Mouse (Mus musculus) hindbrain, embryonic 13.5 days (tissue): ENCODE results near the gene Kif24. TPM values are rescaled to one million over a fixed set of nuclear protein-coding genes. Genes with fewer than 3 reads are reported as not detected.

ENCODE experiments used
- ATAC-seq: fragments of 200-750 bp; cut with Nextera tagmentation; 2 replicates; pipeline ENCODE4 v1.8.0; 2017; ENCODE audit warnings: moderate TSS enrichment; ENCODE audit not compliant: low FRiP score
- H3K27ac ChIP-seq: fragments of 300-500 bp; sonication (generic); 2 replicates; pipeline ENCODE4 v1.5.1; 2015; ENCODE audit warnings: inconsistent platforms, mild to moderate bottlenecking, moderate library complexity
- H3K27me3 ChIP-seq: fragments of 300-500 bp; sonication (generic); 2 replicates; pipeline ENCODE4 v1.6.1; 2015; ENCODE audit warnings: mild to moderate bottlenecking, inconsistent platforms
- H3K36me3 ChIP-seq: fragments of 300-500 bp; sonication (generic); 2 replicates; pipeline ENCODE4 v1.6.1; 2015; ENCODE audit warnings: mild to moderate bottlenecking, inconsistent platforms
- H3K4me1 ChIP-seq: fragments of 300-500 bp; sonication (generic); replicated peaks from 2 replicates; pipeline ENCODE4 v1.6.1; 2015; ENCODE audit warnings: inconsistent platforms
- H3K4me2 ChIP-seq: fragments of 300-500 bp; sonication (generic); 2 replicates; pipeline ENCODE4 v1.6.1; 2015; ENCODE audit warnings: inconsistent platforms, mild to moderate bottlenecking, moderate library complexity
- H3K4me3 ChIP-seq: fragments of 300-500 bp; sonication (generic); 2 replicates; pipeline ENCODE4 v1.5.1; 2015; ENCODE audit warnings: mild to moderate bottlenecking, inconsistent platforms
- H3K9ac ChIP-seq: fragments of 300-500 bp; sonication (generic); 2 replicates; pipeline ENCODE4 v1.6.1; 2015; ENCODE audit warnings: mild to moderate bottlenecking, inconsistent platforms
- H3K9me3 ChIP-seq: fragments of 300-500 bp; sonication (generic); 2 replicates; pipeline ENCODE4 v1.6.1; 2016; ENCODE audit warnings: inconsistent platforms
- WGBS: fragments of 180-500 bp; shearing (Covaris S2); methylation state at CpG from one replicate; pipeline ENCODE4 v1.1.7; 2015; 5-methylcytosine and 5-hydroxymethylcytosine counted together
- polyA plus RNA-seq: library from polyadenylated mRNA; unstranded; fragments of >200 nt; fragmentation: Nextera tagmentation; extraction: Ambion mirVana; gene quantifications from 2 replicates; pipeline ENCODE4 v1.2.1, GENCODE M21; 2015

The Kif24 gene
- polyA plus RNA-seq, 1 experiment from 2014 or later, result 4.6 TPM

GRCm38 (mm10) chr4:41460690-41461089 lies 4.0 kb downstream of the Kif24 start:
- Histone ChIP-seq H3K9me3 (no peaks in the 10 kb centered on the region), H3K9ac (no peak overlapping the region), H3K4me1 (peaks cover 5% of the 10 kb centered on the region), H3K27me3 (no peaks in the 10 kb centered on the region), H3K36me3 (no peaks in the 10 kb centered on the region), H3K4me3 (no peak overlapping the region), H3K27ac (no peak overlapping the region), H3K4me2 (no peak overlapping the region)
- WGBS, result 97% methylated on average over 1 of the region's 1 CpGs
- ATAC-seq, result no peak

GRCm38 (mm10) chr4:41447595-41447994 lies 17.1 kb downstream of the Kif24 start:
- ATAC-seq, result no peak
- Histone ChIP-seq H3K4me2 (no peak overlapping the region), H3K9ac (no peak overlapping the region), H3K4me1 (no peaks in the 10 kb centered on the region), H3K4me3 (no peak overlapping the region), H3K9me3 (no peaks in the 10 kb centered on the region), H3K27ac (no peak overlapping the region), H3K36me3 (no peaks in the 10 kb centered on the region), H3K27me3 (no peaks in the 10 kb centered on the region)
- 94% methylated on average over 3 of the region's 3 CpGs for WGBS

- Histone ChIP-seq H3K27me3 (no peaks in the 10 kb centered on the region), H3K9ac (no peak overlapping the region), H3K36me3 (no peaks in the 10 kb centered on the region; the same call in 1 of the 2 replicates), H3K4me3 (no peak overlapping the region), H3K4me1 (no peaks in the 10 kb centered on the region), H3K27ac (no peak overlapping the region), H3K4me2 (no peak overlapping the region), H3K9me3 (no peaks in the 10 kb centered on the region)
- WGBS, result 76% methylated on average over 4 of the region's 4 CpGs
- ATAC-seq, result no peak
Measured at GRCm38 (mm10) chr4:41442790-41443302, 21.8 kb downstream of the Kif24 start.

GRCm38 (mm10) chr4:41438931-41439330 lies 25.8 kb downstream of the Kif24 start:
- no peak overlapping the region for H3K27ac ChIP-seq
- no peak for ATAC-seq
- 87% methylated on average over 5 of the region's 5 CpGs for WGBS

GRCm38 (mm10) chr4:41416966-41417365 lies 47.7 kb downstream of the Kif24 start:
- Histone ChIP-seq H3K4me2 (no peak overlapping the region), H3K4me1 (no peaks in the 10 kb centered on the region), H3K27me3 (no peaks in the 10 kb centered on the region), H3K4me3 (no peak overlapping the region), H3K27ac (no peak overlapping the region), H3K36me3 (no peaks in the 10 kb centered on the region), H3K9me3 (no peaks in the 10 kb centered on the region), H3K9ac (no peak overlapping the region)
- ATAC-seq, result no peak

More at GRCm38 (mm10) chr4:41438931-41439330, 25.8 kb downstream of the Kif24 start:
- no peaks in the 10 kb centered on the region for H3K9me3 ChIP-seq
- H3K4me3 ChIP-seq, result no peak overlapping the region
- no peaks in the 10 kb centered on the region; the same call in 1 of the 2 replicates for H3K36me3 ChIP-seq
- H3K27me3 ChIP-seq, result no peaks in the 10 kb centered on the region
- no peak overlapping the region for H3K4me2 ChIP-seq
- no peaks in the 10 kb centered on the region for H3K4me1 ChIP-seq
- no peak overlapping the region for H3K9ac ChIP-seq

- Histone ChIP-seq H3K36me3 (peaks cover 12% of the 10 kb centered on the region; the same call in 1 of the 2 replicates), H3K27me3 (no peaks in the 10 kb centered on the region), H3K9ac (no peak overlapping the region), H3K4me1 (no peaks in the 10 kb centered on the region), H3K4me3 (no peak overlapping the region), H3K27ac (no peak overlapping the region), H3K4me2 (no peak overlapping the region), H3K9me3 (no peaks in the 10 kb centered on the region)
- no peak for ATAC-seq
- WGBS, result 95% methylated on average over 1 of the region's 1 CpGs
Measured at GRCm38 (mm10) chr4:41409341-41409740, 55.3 kb downstream of the Kif24 start.

- 92% methylated on average over 2 of the region's 2 CpGs for WGBS
- Histone ChIP-seq H3K4me2 (no peak overlapping the region), H3K4me3 (no peak overlapping the region), H3K9me3 (no peaks in the 10 kb centered on the region), H3K27ac (no peak overlapping the region), H3K36me3 (peaks cover 12% of the 10 kb centered on the region; the same call in 1 of the 2 replicates), H3K9ac (no peak overlapping the region), H3K4me1 (no peaks in the 10 kb centered on the region), H3K27me3 (no peaks in the 10 kb centered on the region)
- ATAC-seq, result no peak
Measured at GRCm38 (mm10) chr4:41407353-41407752, 57.3 kb downstream of the Kif24 start.

GRCm38 (mm10) chr4:41406597-41406996 lies 58.1 kb downstream of the Kif24 start:
- peaks cover 12% of the 10 kb centered on the region; the same call in 1 of the 2 replicates for H3K36me3 ChIP-seq
- no peak for ATAC-seq
- no peaks in the 10 kb centered on the region for H3K27me3 ChIP-seq
- no peak overlapping the region for H3K4me2 ChIP-seq
- 91% methylated on average over 9 of the region's 9 CpGs for WGBS
- H3K4me3 ChIP-seq, result no peak overlapping the region
- H3K9ac ChIP-seq, result no peak overlapping the region
- H3K27ac ChIP-seq, result no peak overlapping the region
- H3K4me1 ChIP-seq, result no peaks in the 10 kb centered on the region
- H3K9me3 ChIP-seq, result no peaks in the 10 kb centered on the region

GRCm38 (mm10) chr4:41401573-41401972 lies 63.1 kb downstream of the Kif24 start:
- H3K4me3 ChIP-seq, result no peak overlapping the region
- 94% methylated on average over 5 of the region's 5 CpGs for WGBS
- no peak overlapping the region for H3K4me2 ChIP-seq
- H3K9ac ChIP-seq, result no peak overlapping the region
- no peaks in the 10 kb centered on the region for H3K4me1 ChIP-seq
- no peaks in the 10 kb centered on the region for H3K9me3 ChIP-seq
- no peak for ATAC-seq
- peaks cover 33% of the 10 kb centered on the region for H3K36me3 ChIP-seq
- no peaks in the 10 kb centered on the region for H3K27me3 ChIP-seq
- no peak overlapping the region for H3K27ac ChIP-seq

GRCm38 (mm10) chr4:41401167-41401566 lies 63.5 kb downstream of the Kif24 start:
- Histone ChIP-seq H3K9me3 (no peaks in the 10 kb centered on the region), H3K4me1 (no peaks in the 10 kb centered on the region), H3K4me2 (no peak overlapping the region), H3K27me3 (no peaks in the 10 kb centered on the region), H3K9ac (no peak overlapping the region), H3K36me3 (peaks cover 33% of the 10 kb centered on the region), H3K27ac (no peak overlapping the region), H3K4me3 (no peak overlapping the region)
- no peak for ATAC-seq

- Histone ChIP-seq H3K27ac (no peak overlapping the region), H3K4me2 (no peak overlapping the region), H3K9me3 (no peaks in the 10 kb centered on the region), H3K9ac (no peak overlapping the region), H3K4me1 (no peaks in the 10 kb centered on the region), H3K4me3 (no peak overlapping the region), H3K36me3 (peaks cover 36% of the 10 kb centered on the region), H3K27me3 (no peaks in the 10 kb centered on the region)
- 91% methylated on average over 5 of the region's 5 CpGs for WGBS
- ATAC-seq, result no peak
Measured at GRCm38 (mm10) chr4:41399904-41400303, 64.8 kb downstream of the Kif24 start.

- H3K36me3 ChIP-seq, result peaks cover 52% of the 10 kb centered on the region
- H3K27me3 ChIP-seq, result no peaks in the 10 kb centered on the region
- no peak overlapping the region for H3K9ac ChIP-seq
- no peaks in the 10 kb centered on the region for H3K9me3 ChIP-seq
- no peak overlapping the region for H3K4me3 ChIP-seq
- ATAC-seq, result no peak
- H3K4me1 ChIP-seq, result no peaks in the 10 kb centered on the region
- 86% methylated on average over 6 of the region's 6 CpGs for WGBS
- H3K27ac ChIP-seq, result no peak overlapping the region
- H3K4me2 ChIP-seq, result no peak overlapping the region
Measured at GRCm38 (mm10) chr4:41398353-41398752, 66.3 kb downstream of the Kif24 start.

GRCm38 (mm10) chr4:41394651-41395050 lies 70.0 kb downstream of the Kif24 start:
- H3K9me3 ChIP-seq, result no peaks in the 10 kb centered on the region
- no peaks in the 10 kb centered on the region for H3K4me1 ChIP-seq
- no peaks in the 10 kb centered on the region for H3K27me3 ChIP-seq
- no peak for ATAC-seq
- no peak overlapping the region for H3K4me3 ChIP-seq
- WGBS, result 88% methylated on average over 9 of the region's 9 CpGs
- no peak overlapping the region for H3K9ac ChIP-seq
- H3K27ac ChIP-seq, result no peak overlapping the region
- H3K4me2 ChIP-seq, result no peak overlapping the region
- H3K36me3 ChIP-seq, result peaks cover 76% of the 10 kb centered on the region
